Mouse (Mus musculus) forebrain, embryonic 16.5 days (tissue): ENCODE data around the gene Eci3. TPM values are rescaled to one million over a fixed set of nuclear protein-coding genes. Genes with fewer than 3 reads are reported as not detected.
A peak's percentile ranks its signal among the peaks of the same experiment; 100 is the strongest.
"Not testable (repeated sequence)": the region's sequence is repeated elsewhere in the genome, so short reads cannot be mapped to it uniquely, and the experiment has no call there.

ENCODE experiments used
- ATAC-seq: fragments of 200-750 bp; cut with Nextera tagmentation; 2 replicates; pipeline ENCODE4 v1.8.0; 2017; ENCODE audit warnings: mild to moderate bottlenecking, moderate library complexity
- H3K27ac ChIP-seq: fragments of 300-500 bp; sonication (generic); 2 replicates; pipeline ENCODE4 v1.5.1; 2014; ENCODE audit warnings: low read length, control low read depth
- H3K27me3 ChIP-seq: fragments of 300-500 bp; sonication (generic); replicated peaks from 2 replicates; pipeline ENCODE4 v1.6.1; 2014; ENCODE audit warnings: low read length; ENCODE audit not compliant: control insufficient read depth, insufficient read depth
- H3K36me3 ChIP-seq: fragments of 300-500 bp; sonication (generic); 2 replicates; pipeline ENCODE4 v1.6.1; 2014; ENCODE audit not compliant: control insufficient read depth, insufficient read depth
- H3K4me1 ChIP-seq: fragments of 300-500 bp; sonication (generic); replicated peaks from 2 replicates; pipeline ENCODE4 v1.6.1; 2014; ENCODE audit warnings: low read length; ENCODE audit not compliant: control insufficient read depth, insufficient read depth
- H3K4me2 ChIP-seq: fragments of 300-500 bp; sonication (generic); 2 replicates; pipeline ENCODE4 v1.6.1; 2014; ENCODE audit warnings: mild to moderate bottlenecking, low read length, control low read depth
- H3K4me3 ChIP-seq: fragments of 300-500 bp; sonication (generic); replicated peaks from 2 replicates; pipeline ENCODE4 v1.5.1; 2014; ENCODE audit warnings: mild to moderate bottlenecking, low read length, control low read depth
- H3K9ac ChIP-seq: fragments of 300-500 bp; sonication (generic); replicated peaks from 2 replicates; pipeline ENCODE4 v1.6.1; 2014; ENCODE audit warnings: low read depth, low read length, control low read depth
- H3K9me3 ChIP-seq: fragments of 300-500 bp; sonication (generic); 2 replicates; pipeline ENCODE4 v1.6.1; 2016; ENCODE audit warnings: low read length; ENCODE audit not compliant: control insufficient read depth
- WGBS: fragments of 180-500 bp; shearing (Covaris S2); extraction: QIAGEN DNeasy Blood & Tissue Kit; methylation state at CpG from one replicate; pipeline ENCODE4 v1.1.7; 2014; 5-methylcytosine and 5-hydroxymethylcytosine counted together
- polyA plus RNA-seq: library from polyadenylated mRNA; unstranded; fragments of >200 nt; fragmentation: Nextera tagmentation; extraction: Ambion mirVana; gene quantifications from 2 replicates; pipeline ENCODE4 v1.2.1, GENCODE M21; 2015

Gene Eci3
- polyA plus RNA-seq, 1 experiment from 2014 or later = 0.42 TPM

DNA sequence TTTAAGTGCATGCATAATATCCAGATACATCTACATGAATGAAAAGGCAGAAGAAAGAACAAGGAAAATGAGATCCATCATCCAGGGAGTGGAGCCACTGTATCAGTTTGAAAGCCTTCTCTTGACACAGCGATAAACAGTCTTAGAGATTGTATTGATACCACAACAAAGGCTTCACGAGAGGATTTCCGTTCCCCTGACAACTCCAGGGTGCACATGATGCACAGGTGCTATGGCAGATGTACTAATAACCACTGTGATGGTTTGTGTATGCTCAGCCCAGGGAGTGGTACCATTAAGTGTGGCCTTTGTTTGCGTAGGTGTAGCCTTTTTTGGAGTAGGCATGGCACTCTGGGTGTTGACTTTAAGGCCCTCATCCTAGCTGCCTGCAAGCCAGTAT, 6.7 kb downstream of the Eci3 start:
- H3K4me1 ChIP-seq = no peaks in the 10 kb centered on the region
- no peak overlapping the region for H3K4me2 ChIP-seq
- H3K4me3 ChIP-seq = no peak overlapping the region
- no peak for ATAC-seq
- no peaks in the 10 kb centered on the region for H3K36me3 ChIP-seq
- H3K9me3 ChIP-seq = no peaks in the 10 kb centered on the region
- 85% methylated on average over 4 of the region's 4 CpGs for WGBS
- H3K9ac ChIP-seq = no peak overlapping the region
- no peaks in the 10 kb centered on the region for H3K27me3 ChIP-seq
- H3K27ac ChIP-seq = no peak overlapping the region

GRCm38 (mm10) chr13:34951437-34951836, 12.2 kb downstream of the Eci3 start:
- not testable (repeated sequence) for H3K9ac ChIP-seq, H3K4me3 ChIP-seq, H3K4me1 ChIP-seq, H3K4me2 ChIP-seq, H3K36me3 ChIP-seq, H3K27ac ChIP-seq, H3K27me3 ChIP-seq, ATAC-seq, H3K9me3 ChIP-seq
- 95% methylated on average over 2 of the region's 2 CpGs for WGBS

DNA sequence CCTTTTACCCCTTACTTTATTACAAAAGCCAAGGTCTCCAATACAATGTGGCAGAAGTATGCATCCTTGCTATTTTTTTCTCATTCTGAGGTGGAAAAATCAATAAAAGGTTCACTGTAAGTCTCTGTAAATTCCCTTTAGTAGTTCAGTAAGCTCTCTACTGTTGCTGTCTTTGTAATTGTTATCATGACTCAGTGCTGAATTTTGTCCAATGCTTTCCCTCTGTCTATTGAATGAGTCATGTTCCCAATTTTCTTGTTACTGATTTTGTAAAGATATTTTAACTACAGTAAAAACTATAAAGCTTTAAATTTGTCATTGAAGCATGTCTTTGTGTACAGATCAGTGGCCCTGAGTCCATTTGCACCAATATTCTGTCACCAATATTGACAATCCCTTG, 21.2 kb downstream of the Eci3 start:
- H3K4me3 ChIP-seq = no peak overlapping the region
- no peak overlapping the region for H3K9ac ChIP-seq
- H3K27me3 ChIP-seq = no peaks in the 10 kb centered on the region
- no peaks in the 10 kb centered on the region for H3K9me3 ChIP-seq
- no peak overlapping the region for H3K4me2 ChIP-seq
- no peak overlapping the region for H3K27ac ChIP-seq
- ATAC-seq = no peak
- no peaks in the 10 kb centered on the region for H3K36me3 ChIP-seq
- no peaks in the 10 kb centered on the region for H3K4me1 ChIP-seq

DNA sequence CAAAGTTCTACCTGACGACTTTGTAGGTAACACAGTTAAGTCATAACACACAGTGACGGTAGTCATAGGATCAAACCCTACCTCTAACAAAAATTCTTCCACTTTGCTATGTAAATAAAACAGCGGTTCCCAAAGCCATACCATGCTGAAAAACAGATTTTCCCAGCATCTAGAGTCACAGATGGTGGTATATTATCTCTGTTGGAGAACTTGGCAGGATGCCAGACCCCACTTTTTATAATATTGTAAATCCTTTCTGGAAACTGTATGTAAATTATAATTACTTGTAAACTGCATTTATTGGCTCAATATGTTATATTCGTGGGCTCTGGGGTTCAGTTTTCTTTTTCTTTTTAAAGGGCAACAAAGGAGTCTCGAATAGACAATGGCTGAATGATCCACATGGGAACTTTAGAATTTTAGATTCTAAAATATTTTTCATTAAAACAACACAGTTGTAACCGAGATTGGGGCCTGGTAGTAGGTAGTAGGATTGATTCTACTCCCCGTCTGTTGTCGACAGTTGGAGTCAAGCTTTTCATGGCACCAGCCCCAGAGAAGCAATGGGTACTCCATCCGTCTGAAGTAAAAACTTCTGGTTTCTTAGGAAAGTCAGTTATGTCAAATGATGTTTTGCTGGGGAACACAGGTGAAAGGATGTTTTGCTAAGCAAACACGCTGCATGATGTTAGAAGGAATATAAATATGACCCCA, 28.5 kb downstream of the Eci3 start:
- Histone ChIP-seq H3K36me3 (no peaks in the 10 kb centered on the region), H3K4me2 (no peak overlapping the region), H3K4me1 (no peaks in the 10 kb centered on the region; the same call in 1 of the 2 replicates), H3K9me3 (no peaks in the 10 kb centered on the region), H3K9ac (no peak overlapping the region), H3K27ac (no peak overlapping the region), H3K27me3 (no peaks in the 10 kb centered on the region), H3K4me3 (no peak overlapping the region)
- ATAC-seq = peak; percentile 81
- WGBS = 47% methylated on average over 10 of the region's 10 CpGs

- no peak within 1 kb of the TSS for H3K4me3 ChIP-seq
- 82% methylated on average over 4 of the region's 4 CpGs for WGBS
- H3K9ac ChIP-seq = no peak within 1 kb of the TSS
- H3K36me3 ChIP-seq = no peaks in the 10 kb centered on the region
- no peaks in the 10 kb centered on the region for H3K9me3 ChIP-seq
- no peak within 1 kb of the TSS for H3K4me2 ChIP-seq
- ATAC-seq = no peak
- no peaks in the 10 kb centered on the region for H3K27me3 ChIP-seq
- H3K27ac ChIP-seq = no peak within 1 kb of the TSS
- H3K4me1 ChIP-seq = no peaks in the 10 kb centered on the region
Observed at GRCm38 (mm10) chr13:34924210-34924609, 39.4 kb downstream of the Eci3 start, which contains the start of the genes Fam217a and 4933417A18Rik. Fam217a (minus strand) TSS chr13:34924310. 4933417A18Rik (plus strand) TSS chr13:34924409.

GRCm38 (mm10) chr13:34916520-34917167, 47.0 kb downstream of the Eci3 start:
- Histone ChIP-seq H3K9me3 (no peaks in the 10 kb centered on the region), H3K9ac (no peak overlapping the region; the same call in 1 of the 2 replicates), H3K27ac (no peak overlapping the region), H3K4me3 (peak overlapping the region; percentile 6), H3K36me3 (no peaks in the 10 kb centered on the region), H3K27me3 (no peaks in the 10 kb centered on the region), H3K4me2 (peak overlapping the region; percentile 29), H3K4me1 (no peaks in the 10 kb centered on the region)
- WGBS = 38% methylated on average over 37 of the region's 37 CpGs
- ATAC-seq = no peak

DNA sequence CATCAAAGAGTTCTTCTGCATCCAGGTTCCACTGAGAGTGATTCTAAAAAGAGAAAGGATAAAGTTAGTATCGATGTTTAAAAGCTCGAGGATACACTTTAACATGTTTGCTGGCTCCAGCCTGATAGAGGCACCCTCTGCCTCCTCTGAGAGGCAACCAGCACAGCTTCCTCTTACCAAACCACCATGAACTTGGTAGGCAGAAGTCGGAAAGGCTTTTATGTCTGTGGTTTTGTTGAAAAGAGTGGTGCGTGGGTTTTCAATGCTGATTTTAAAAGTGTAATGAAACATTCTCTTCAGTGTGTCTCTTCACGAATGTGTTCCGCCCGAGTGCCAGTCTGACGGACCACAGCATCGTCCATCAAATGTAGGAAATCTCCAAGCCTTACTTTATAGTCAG, 49.0 kb downstream of the Eci3 start:
- no peaks in the 10 kb centered on the region for H3K9me3 ChIP-seq
- H3K36me3 ChIP-seq = no peaks in the 10 kb centered on the region
- H3K27me3 ChIP-seq = no peaks in the 10 kb centered on the region
- no peak overlapping the region for H3K9ac ChIP-seq
- H3K4me2 ChIP-seq = no peak overlapping the region
- WGBS = 87% methylated on average over 9 of the region's 9 CpGs
- H3K27ac ChIP-seq = no peak overlapping the region
- ATAC-seq = no peak
- no peak overlapping the region for H3K4me3 ChIP-seq
- H3K4me1 ChIP-seq = no peaks in the 10 kb centered on the region

Other genes starting within 250 kb of the Eci3 start
- gene Fam50b, start 229.0 kb downstream of the Eci3 start, polyA plus RNA-seq = not detected in 2 replicates
- 65.8 and 67.8 TPM in 2 replicates for gene Prpf4b, start 88.5 kb downstream of the Eci3 start, polyA plus RNA-seq
- 0.30 and 0.65 TPM in 2 replicates for gene Fam217a, start 39.5 kb downstream of the Eci3 start, polyA plus RNA-seq
- not detected in 2 replicates for gene 4933417A18Rik, start 39.4 kb downstream of the Eci3 start, polyA plus RNA-seq
- 112 and 126 TPM in 2 replicates for gene Eci2, start 63.3 kb upstream of the Eci3 start, polyA plus RNA-seq